Mouse (Mus musculus) ES-E14 (cell line): ENCODE results near the gene Dnajc28.

Experiments
- CHD2 ChIP-seq: IDR thresholded peaks from 2 replicates; pipeline ENCODE4 v1.6.1; 2014; ENCODE audit warnings: mild to moderate bottlenecking, low read depth, low read length, inconsistent platforms
- MAFK ChIP-seq: IDR thresholded peaks from 2 replicates; pipeline ENCODE4 v1.6.1; 2014; ENCODE audit warnings: mild to moderate bottlenecking, low read depth, low read length, inconsistent platforms; ENCODE audit not compliant: insufficient read depth
- ZC3H11A ChIP-seq: IDR thresholded peaks from 2 replicates; pipeline ENCODE4 v1.6.1; 2012; ENCODE audit warnings: low read depth, mild to moderate bottlenecking, inconsistent platforms, low read length, borderline replicate concordance
- ZNF384 ChIP-seq: IDR thresholded peaks from 2 replicates; pipeline ENCODE4 v1.6.1; 2012; ENCODE audit warnings: low read depth, low read length, inconsistent platforms

- TF ChIP-seq CHD2 (no peak), ZNF384 (no peak), ZC3H11A (no peak), MAFK (no peak)
Observed at GRCm38 (mm10) chr16:91586244-91586643, 32.6 kb downstream of the Dnajc28 start.
